Mouse (Mus musculus) brain, adult 2 months (tissue): ENCODE measurements around the gene Sirt6.

Experiments
- DNase-seq: peaks from one replicate; pipeline ENCODE4 v3.0.0; 2011; ENCODE audit warnings: low read depth, low spot score

Sirt6 gene

DNA sequence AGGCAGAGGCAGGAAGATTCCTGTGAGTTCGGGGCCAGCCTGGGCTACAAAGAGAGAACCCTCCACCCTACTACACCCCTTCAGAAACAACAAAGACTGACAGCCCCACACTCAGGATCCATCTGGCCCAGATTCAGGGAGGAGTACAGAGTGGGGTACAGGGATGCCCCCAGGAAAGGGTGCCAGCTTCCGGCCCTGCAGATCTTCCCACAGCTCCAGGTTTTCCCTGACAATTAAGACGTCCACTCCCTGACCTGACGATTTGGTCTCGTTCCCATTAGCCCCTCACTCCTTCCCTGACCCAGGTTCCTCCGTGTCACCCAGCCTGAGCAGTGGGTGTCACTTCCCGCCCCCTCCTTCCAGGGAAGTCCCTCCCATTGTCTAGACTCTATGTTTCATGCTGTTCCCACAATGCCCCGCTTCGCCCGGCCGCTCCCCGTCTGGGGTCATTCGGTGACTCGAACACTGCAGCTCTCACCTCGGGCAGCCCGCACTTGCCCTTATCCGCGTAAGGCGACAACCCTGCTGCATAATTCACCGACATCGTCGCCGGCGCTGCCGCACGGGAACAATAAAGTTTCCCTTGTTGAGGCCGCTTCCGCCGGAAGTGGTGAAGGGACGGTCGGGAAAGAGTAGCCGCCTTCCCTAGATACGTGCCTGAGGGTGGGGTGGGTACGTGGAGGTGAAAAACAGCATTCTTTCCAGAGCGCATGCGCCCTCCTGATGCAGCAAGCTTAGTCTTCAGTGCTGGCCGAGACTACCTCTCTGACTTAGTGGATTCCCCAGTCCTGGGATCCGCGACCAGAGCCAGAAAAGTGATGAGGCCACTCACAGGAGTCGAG lies at the start of gene Sirt6:
TSS of gene Sirt6 (minus strand) at position 804 of the 842 bp plus-strand sequence.
- DNase-seq: peak; percentile 99

- DNase-seq: no peak
Measured at GRCm38 (mm10) chr10:81656174-81656573, 28.6 kb upstream of the Sirt6 start.

- DNase-seq: no peak
Measured at GRCm38 (mm10) chr10:81655178-81655577, 27.6 kb upstream of the Sirt6 start.

DNA sequence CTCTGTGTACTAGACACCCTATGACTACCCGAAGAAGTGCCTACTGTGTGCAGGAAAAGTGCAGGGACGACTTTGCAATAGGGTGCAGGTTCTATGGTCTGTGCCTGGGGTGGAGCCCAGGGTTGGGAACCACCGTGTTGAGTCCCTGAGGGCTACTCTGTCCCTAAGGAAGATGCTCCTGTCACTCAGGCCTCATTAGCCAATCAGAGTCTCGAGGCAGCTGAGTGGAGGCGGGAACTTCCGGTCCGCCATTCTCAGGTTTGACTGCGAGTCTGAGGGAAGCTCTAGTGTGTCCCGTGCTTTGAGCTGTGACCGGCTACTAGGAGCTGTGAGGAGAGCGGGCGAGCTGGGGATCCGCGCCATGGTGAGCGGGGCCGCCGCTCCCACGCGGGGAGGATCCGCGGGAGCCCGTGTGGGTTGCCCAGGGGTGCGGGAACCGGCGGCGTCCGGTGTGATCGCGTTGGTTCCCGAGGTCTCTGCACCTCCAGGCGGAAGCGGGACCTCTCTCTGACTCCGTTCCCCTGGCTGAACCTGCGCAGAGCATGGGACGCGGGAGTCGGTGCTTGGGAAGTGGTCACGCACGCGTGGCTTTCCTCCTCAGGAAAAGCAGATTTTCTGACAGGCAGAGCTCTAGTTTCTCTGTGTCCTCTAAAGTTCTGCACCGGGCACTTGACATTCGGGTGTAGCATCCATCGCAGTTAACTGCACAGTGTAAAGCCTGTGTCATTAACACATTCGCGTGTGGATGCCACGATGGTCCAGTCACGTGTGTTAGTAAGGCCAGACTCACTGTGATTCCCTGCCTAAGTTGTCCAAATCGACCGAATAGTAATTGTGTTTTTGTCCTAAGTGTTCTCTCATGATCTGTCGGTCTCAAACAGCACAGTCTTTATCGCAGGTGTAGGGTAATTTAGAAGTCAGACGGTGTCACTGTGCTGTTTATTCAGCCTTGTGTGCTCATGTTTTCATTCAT lies 21.5 kb upstream of the Sirt6 start, which contains the start of gene Gm10778:
TSS of gene Gm10778 (plus strand) at position 257 of the 973 bp plus-strand sequence.
- DNase-seq: peak; percentile 97

GRCm38 (mm10) chr10:81646015-81646555 lies 18.5 kb upstream of the Sirt6 start:
- DNase-seq: peak; percentile 2

DNA sequence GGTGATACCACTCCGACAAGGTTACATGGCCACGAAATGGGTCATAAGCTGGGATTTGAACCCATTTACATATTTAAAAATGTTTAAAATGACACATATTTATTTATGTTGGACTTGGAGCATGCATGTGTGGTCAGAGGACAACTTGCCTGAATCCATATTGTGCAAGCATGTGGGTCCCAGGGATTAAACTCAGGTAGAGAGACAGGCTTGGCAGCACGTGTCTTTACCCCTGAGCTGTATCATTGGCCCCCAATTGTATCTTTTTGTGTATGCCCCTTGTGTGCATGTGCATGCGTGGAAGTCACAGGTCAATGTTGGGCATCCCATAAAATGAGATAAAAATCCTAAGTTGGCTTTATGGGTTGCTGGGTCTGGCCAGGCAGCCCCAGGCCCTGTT lies 17.8 kb upstream of the Sirt6 start:
- no peak for DNase-seq

DNA sequence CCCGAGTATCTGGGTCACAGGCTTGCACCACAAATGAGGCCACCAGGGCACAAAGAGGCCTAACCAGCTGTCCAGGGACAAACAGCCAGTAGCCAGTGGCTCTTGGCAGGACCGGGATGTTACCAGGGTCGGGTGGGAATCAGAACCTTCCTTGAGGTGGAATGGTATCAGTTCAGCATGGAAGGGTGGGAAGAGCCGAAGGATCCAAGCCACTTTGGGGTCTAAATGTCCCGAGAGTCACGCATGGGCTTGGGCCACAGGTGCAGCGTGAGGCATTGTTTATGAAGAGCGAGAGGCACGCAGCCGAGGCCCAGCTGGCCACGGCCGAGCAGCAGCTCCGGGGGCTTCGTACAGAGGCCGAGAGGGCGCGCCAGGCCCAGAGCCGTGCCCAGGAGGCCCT lies 17.1 kb upstream of the Sirt6 start:
- no peak for DNase-seq

DNA sequence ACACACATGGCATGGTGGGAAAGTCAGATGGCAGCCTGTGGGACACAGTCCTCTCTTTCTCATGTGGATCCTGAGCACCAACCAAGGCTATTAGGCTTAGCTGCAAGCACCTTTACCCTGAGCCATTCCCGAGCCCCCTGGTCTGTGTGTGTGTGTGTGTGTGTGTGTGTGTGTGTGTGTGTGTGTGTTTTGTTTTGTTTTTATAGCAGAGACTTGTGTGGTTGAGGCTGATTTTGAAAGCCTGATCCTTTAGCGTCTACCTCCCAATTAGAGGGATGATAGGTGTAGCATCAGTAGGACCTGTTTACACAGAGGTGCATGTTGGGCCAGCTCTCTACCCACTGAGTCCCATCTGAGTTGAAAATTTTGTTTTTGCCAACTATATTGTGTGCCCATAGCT lies 16.6 kb upstream of the Sirt6 start:
- no peak for DNase-seq

GRCm38 (mm10) chr10:81643449-81644055 lies 16.0 kb upstream of the Sirt6 start:
- DNase-seq: peak; percentile 99

- no peak for DNase-seq
Measured at GRCm38 (mm10) chr10:81642648-81643448, 15.3 kb upstream of the Sirt6 start.

DNA sequence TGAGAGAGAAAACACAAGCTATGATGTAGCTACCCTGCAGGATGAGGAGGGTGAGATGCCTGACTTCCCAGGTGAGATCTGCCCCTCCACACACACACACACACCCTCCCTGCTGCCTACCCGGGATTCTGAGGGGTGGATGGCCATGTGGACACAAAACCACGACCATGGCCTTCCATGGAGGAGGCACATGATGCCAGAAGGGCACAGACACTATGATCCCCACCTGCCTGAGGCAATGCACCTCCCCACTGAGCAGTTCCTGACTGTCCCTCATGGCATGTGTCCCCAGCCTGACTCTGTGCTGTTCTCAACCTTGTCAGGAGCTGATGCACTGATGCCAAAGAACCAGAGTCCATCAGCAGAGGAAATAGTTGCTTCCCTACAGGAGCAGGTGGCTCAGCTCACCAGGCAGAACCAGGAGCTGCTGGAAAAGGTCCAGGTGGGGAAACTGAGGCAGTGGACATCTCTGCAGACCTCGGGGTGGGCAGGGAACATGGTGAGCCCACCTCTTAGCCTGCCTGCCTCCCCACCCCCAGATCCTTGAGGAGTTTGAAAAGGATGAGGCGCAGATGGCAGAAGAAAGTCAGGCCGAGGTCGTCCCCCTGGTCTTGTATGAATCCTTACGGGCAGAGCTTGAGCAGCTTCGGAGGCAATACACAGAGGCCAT lies 14.5 kb upstream of the Sirt6 start:
- DNase-seq: peak; percentile 22

GRCm38 (mm10) chr10:81641566-81641965 lies 14.0 kb upstream of the Sirt6 start:
- peak; percentile 10 for DNase-seq

DNA sequence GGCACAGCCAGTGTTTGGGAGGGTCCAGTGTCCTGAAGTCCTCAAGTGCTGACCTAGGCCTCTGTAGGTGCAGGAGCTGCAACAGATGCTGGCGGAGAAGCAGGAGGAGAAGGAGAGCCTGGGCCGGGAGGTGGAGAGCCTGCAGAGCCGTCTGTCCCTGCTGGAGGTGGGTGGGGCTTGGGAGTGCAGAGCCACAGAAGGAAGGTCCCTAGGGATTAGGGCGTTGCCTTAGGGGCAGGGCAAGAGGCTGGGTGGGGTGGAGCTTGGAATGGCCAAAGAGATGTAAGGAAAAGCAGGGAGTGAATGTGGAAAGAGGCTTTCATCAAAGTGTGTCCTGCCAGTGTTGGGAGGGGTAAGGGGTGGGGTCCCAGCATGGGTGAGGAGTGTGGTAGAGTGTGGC lies 13.2 kb upstream of the Sirt6 start:
- DNase-seq: peak; percentile 38

- DNase-seq: no peak
Measured at GRCm38 (mm10) chr10:81638101-81638500, 10.5 kb upstream of the Sirt6 start.

DNA sequence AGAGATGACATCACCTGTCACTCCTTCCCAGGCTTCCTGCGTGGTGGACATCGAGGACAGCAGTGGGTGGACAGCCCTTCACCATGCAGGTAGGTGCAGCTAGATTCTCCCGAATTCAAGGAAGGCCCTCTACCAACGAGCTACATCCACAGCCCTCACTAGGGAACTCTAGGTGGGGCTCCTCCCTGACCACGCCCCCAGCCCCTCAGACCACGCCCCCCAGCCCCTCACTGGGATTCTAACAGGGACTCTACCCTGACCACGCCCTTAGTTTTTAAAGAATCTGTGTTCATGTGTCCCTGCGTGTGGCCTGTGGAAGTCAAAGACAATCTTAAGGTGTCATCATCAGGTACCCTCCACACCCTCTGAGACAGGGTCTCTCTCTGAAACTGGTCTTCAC lies 8.7 kb upstream of the Sirt6 start:
- no peak for DNase-seq

- DNase-seq: peak; percentile 93
Measured at GRCm38 (mm10) chr10:81633253-81634099, 5.9 kb upstream of the Sirt6 start.

GRCm38 (mm10) chr10:81628390-81628789 lies 793 bp upstream of the Sirt6 start, which contains the start of gene Ankrd24:
Gene Ankrd24, plus strand, starts transcription at chr10:81628540.
- DNase-seq: no peak

GRCm38 (mm10) chr10:81627836-81628220 lies 231 bp upstream of the Sirt6 start:
- DNase-seq: no peak
